Mouse (Mus musculus) kidney, adult 8-10 months (tissue): Measurements from ENCODE around the gene Cxcl5.
"Not testable (repeated sequence)": the region's sequence is repeated elsewhere in the genome, so short reads cannot be mapped to it uniquely, and the experiment has no call there.

Source experiments
- DNase-seq, 2 experiments: peaks; one replicate each; pipeline ENCODE4 v3.0.0; 2022

Gene Cxcl5

GRCm38 (mm10) chr5:90785659-90786588, 26.8 kb downstream of the Cxcl5 start, which contains the start of gene Cxcl3:
Gene Cxcl3 (plus strand): TSS chr5:90786103.
- DNase-seq, result peak; percentile 52 to 77

GRCm38 (mm10) chr5:90788114-90788513, 29.0 kb downstream of the Cxcl5 start:
- DNase-seq, result no peak

- DNase-seq, result peak in 1 of 2 experiments; percentile 10
Observed at GRCm38 (mm10) chr5:90789306-90790073, 30.3 kb downstream of the Cxcl5 start.

- no peak for DNase-seq
Observed at GRCm38 (mm10) chr5:90790074-90790502, 30.9 kb downstream of the Cxcl5 start.

- DNase-seq, result no peak
Observed at GRCm38 (mm10) chr5:90794195-90794625, 35.0 kb downstream of the Cxcl5 start, which contains the start of gene Cxcl15. Gene Cxcl15 (plus strand): TSS chr5:90794534.

- not testable (repeated sequence) for DNase-seq
Observed at GRCm38 (mm10) chr5:90795392-90795791, 36.2 kb downstream of the Cxcl5 start.

- no peak for DNase-seq
Observed at GRCm38 (mm10) chr5:90804574-90804973, 45.4 kb downstream of the Cxcl5 start.

- no peak for DNase-seq
Observed at GRCm38 (mm10) chr5:90806050-90806449, 46.9 kb downstream of the Cxcl5 start.

- no peak for DNase-seq
Observed at GRCm38 (mm10) chr5:90807176-90807950, 48.2 kb downstream of the Cxcl5 start.
